Mouse (Mus musculus) forebrain, embryonic 10.5 days (tissue): ENCODE data around the gene Marveld3. TPM values are rescaled to one million over a fixed set of nuclear protein-coding genes. Genes with fewer than 3 reads are reported as not detected.

ENCODE experiments used
- DNase-seq: peaks from one replicate; pipeline ENCODE4 v3.0.0-alpha.2; 2017; ENCODE audit warnings: low spot score; ENCODE audit errors: extremely low spot score
- H3K27ac ChIP-seq: fragments of 300-500 bp; sonication (generic); 2 replicates; pipeline ENCODE4 v1.5.1; 2016; ENCODE audit warnings: mild to moderate bottlenecking
- H3K27me3 ChIP-seq: fragments of 300-500 bp; sonication (generic); 2 replicates; pipeline ENCODE4 v1.6.1; 2016; ENCODE audit warnings: mild to moderate bottlenecking; ENCODE audit not compliant: poor library complexity, severe bottlenecking
- H3K36me3 ChIP-seq: fragments of 300-500 bp; sonication (generic); replicated peaks from 2 replicates; pipeline ENCODE4 v1.6.1; 2016; ENCODE audit warnings: mild to moderate bottlenecking, moderate library complexity
- H3K4me1 ChIP-seq: fragments of 300-500 bp; sonication (generic); 2 replicates; pipeline ENCODE4 v1.6.1; 2016
- H3K4me3 ChIP-seq: fragments of 300-500 bp; sonication (generic); 2 replicates; pipeline ENCODE4 v1.5.1; 2016; ENCODE audit warnings: mild to moderate bottlenecking, moderate library complexity
- H3K9me3 ChIP-seq: fragments of 300-500 bp; sonication (generic); 2 replicates; pipeline ENCODE4 v1.6.1; 2016; ENCODE audit warnings: mild to moderate bottlenecking, moderate library complexity
- WGBS: fragments of 180-500 bp; shearing (Covaris S2); methylation state at CpG from one replicate; pipeline ENCODE4 v1.1.7; 2016; 5-methylcytosine and 5-hydroxymethylcytosine counted together
- polyA plus RNA-seq: library from polyadenylated mRNA; unstranded; fragments of >200 nt; fragmentation: Nextera tagmentation; extraction: Ambion mirVana; gene quantifications from 2 replicates; pipeline ENCODE4 v1.2.1, GENCODE M21; 2016

Marveld3 gene
- polyA plus RNA-seq, 1 experiment from 2014 or later, result 0.99 TPM

DNA sequence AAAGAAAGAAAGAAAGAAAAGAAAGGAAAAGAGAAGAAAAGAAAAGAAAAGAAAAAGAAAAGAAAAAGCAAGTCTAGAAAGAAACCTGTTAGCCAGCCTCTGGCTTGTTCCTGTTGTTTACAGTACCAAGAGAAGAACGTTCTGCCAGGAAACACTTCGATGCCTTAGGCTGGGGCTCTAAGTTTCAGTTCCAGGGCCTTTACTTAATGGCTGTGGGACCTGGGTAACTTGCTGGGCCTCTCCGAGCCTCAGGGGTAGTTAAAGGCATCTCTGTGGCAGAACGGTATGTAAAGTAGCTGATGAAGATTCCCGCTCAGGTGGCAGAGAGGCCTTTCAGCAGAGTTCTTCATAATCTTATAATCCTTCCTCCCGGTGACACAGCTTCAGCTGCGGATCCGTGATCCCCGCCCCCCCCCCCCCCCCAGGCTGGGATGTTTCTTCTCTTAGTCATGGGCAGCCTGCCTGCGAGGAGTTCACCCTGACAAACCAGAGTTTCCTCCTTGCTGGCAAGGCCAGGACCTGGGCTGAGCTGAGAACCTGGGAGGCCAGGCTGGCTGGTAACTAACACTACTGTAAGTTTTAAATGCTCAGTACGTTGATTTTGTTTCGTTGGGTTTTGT, 3.9 kb downstream of the Marveld3 start:
- WGBS, result 29% methylated on average over 12 of the region's 12 CpGs
- H3K36me3 ChIP-seq, result no peaks in the 10 kb centered on the region
- peaks cover 44% of the 10 kb centered on the region for H3K4me1 ChIP-seq
- no peaks in the 10 kb centered on the region for H3K9me3 ChIP-seq
- H3K27me3 ChIP-seq, result peaks cover 58% of the 10 kb centered on the region
- H3K4me3 ChIP-seq, result no peak overlapping the region
- peak overlapping the region; percentile 56 for H3K27ac ChIP-seq
- DNase-seq, result no peak

GRCm38 (mm10) chr8:109957167-109958028, 4.6 kb downstream of the Marveld3 start:
- peak; percentile 47 for DNase-seq
- 3% methylated on average over 16 of the region's 16 CpGs for WGBS
- Histone ChIP-seq H3K4me3 (peak overlapping the region; percentile 31), H3K27ac (peak overlapping the region; percentile 76), H3K4me1 (peaks cover 44% of the 10 kb centered on the region), H3K9me3 (no peaks in the 10 kb centered on the region), H3K36me3 (no peaks in the 10 kb centered on the region), H3K27me3 (peaks cover 51% of the 10 kb centered on the region)

GRCm38 (mm10) chr8:109954486-109954948, 7.5 kb downstream of the Marveld3 start:
- WGBS, result 55% methylated on average over 13 of the region's 13 CpGs
- peaks cover 40% of the 10 kb centered on the region for H3K4me1 ChIP-seq
- peak; percentile 47 for DNase-seq
- no peaks in the 10 kb centered on the region for H3K36me3 ChIP-seq
- H3K4me3 ChIP-seq, result no peak overlapping the region
- H3K9me3 ChIP-seq, result no peaks in the 10 kb centered on the region
- H3K27ac ChIP-seq, result no peak overlapping the region
- peaks cover 44% of the 10 kb centered on the region for H3K27me3 ChIP-seq

GRCm38 (mm10) chr8:109952171-109952570, 9.8 kb downstream of the Marveld3 start:
- Histone ChIP-seq H3K9me3 (no peaks in the 10 kb centered on the region), H3K27ac (no peak overlapping the region), H3K4me1 (peaks cover 38% of the 10 kb centered on the region), H3K36me3 (no peaks in the 10 kb centered on the region), H3K4me3 (no peak overlapping the region), H3K27me3 (peaks cover 51% of the 10 kb centered on the region)
- 86% methylated on average over 7 of the region's 7 CpGs for WGBS
- no peak for DNase-seq

GRCm38 (mm10) chr8:109948285-109948564, 13.8 kb downstream of the Marveld3 start:
- Histone ChIP-seq H3K36me3 (peaks cover 8% of the 10 kb centered on the region), H3K4me3 (peak overlapping the region; percentile 55), H3K9me3 (no peaks in the 10 kb centered on the region), H3K27me3 (peaks cover 45% of the 10 kb centered on the region), H3K27ac (peak overlapping the region; percentile 72), H3K4me1 (peaks cover 29% of the 10 kb centered on the region)
- WGBS, result 2% methylated on average over 19 of the region's 19 CpGs
- DNase-seq, result no peak

DNA sequence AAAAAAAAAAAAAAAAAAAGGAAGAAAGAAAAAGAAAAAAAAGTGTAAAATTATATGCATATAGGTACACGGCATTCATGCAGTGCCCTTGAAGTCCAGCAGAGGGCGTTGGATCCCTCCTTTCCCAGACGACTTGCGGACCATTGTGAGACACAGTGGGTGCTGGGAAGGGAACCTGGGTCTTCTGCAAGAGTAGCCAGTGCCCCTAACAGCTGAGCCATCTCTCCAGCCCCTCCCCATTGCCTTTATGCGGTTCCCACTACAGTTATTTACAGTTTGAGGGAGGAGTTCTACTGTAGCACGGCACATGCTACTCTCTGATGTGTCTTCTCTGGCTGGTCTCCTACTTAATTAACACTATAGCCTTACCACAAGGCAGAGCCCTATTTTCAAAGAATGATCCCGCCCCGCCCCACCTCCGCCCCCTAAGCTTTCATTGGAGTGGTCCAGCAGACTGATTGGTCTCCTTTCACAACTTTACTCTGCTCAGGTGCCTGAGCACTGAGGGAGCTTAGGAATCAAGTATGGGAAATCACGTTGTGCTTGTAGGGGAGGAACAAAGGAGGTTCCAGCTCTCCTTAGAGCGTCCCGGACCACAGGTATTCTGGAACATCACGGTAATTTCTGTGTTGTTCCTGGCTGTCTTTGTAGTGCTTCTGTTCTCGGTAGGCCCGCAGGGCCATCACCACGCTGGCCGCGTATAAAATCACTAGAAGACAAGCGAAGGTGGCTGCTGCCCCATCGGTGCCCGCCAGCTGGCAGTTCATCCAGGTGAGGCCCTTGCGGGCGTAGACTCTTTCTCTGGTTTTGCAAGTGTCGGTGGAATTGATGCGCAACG, 14.3 kb downstream of the Marveld3 start:
- H3K27ac ChIP-seq, result peak overlapping the region; percentile 72
- no peaks in the 10 kb centered on the region for H3K9me3 ChIP-seq
- H3K4me3 ChIP-seq, result peak overlapping the region; percentile 55
- H3K27me3 ChIP-seq, result peaks cover 44% of the 10 kb centered on the region
- H3K36me3 ChIP-seq, result peaks cover 13% of the 10 kb centered on the region
- peak; percentile 54 for DNase-seq
- peaks cover 29% of the 10 kb centered on the region for H3K4me1 ChIP-seq
- 1% methylated on average over 26 of the region's 26 CpGs for WGBS

DNA sequence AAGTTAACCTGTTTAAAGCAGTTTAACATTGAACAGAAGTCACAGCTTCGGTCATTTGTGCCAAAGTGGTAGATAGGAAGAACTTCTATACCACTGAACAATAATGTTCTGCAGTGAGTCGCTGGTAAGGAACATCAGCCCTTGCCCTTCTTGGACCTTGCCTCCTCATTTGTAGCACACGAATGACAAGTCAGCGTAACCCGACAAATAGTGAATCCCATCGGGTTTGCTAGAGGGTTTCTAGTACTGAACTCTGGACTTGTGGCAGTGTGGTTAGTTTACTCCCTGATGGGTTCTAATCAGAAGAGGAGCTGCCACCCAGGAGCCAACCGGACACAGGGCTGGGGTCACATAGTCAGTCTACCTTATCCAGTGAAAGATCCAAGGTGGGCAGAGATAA, 15.7 kb downstream of the Marveld3 start:
- no peak overlapping the region for H3K27ac ChIP-seq
- no peak overlapping the region for H3K4me3 ChIP-seq
- no peak for DNase-seq
- H3K36me3 ChIP-seq, result peaks cover 18% of the 10 kb centered on the region
- 90% methylated on average over 7 of the region's 7 CpGs for WGBS
- H3K4me1 ChIP-seq, result peaks cover 24% of the 10 kb centered on the region
- H3K27me3 ChIP-seq, result peaks cover 37% of the 10 kb centered on the region
- H3K9me3 ChIP-seq, result no peaks in the 10 kb centered on the region

- H3K27ac ChIP-seq, result no peak overlapping the region
- DNase-seq, result no peak
- peaks cover 24% of the 10 kb centered on the region for H3K36me3 ChIP-seq
- no peaks in the 10 kb centered on the region for H3K9me3 ChIP-seq
- no peak overlapping the region for H3K4me3 ChIP-seq
- WGBS, result 90% methylated on average over 7 of the region's 7 CpGs
- H3K27me3 ChIP-seq, result peaks cover 31% of the 10 kb centered on the region
- peaks cover 22% of the 10 kb centered on the region for H3K4me1 ChIP-seq
Measured at GRCm38 (mm10) chr8:109945694-109946093, 16.3 kb downstream of the Marveld3 start.

DNA sequence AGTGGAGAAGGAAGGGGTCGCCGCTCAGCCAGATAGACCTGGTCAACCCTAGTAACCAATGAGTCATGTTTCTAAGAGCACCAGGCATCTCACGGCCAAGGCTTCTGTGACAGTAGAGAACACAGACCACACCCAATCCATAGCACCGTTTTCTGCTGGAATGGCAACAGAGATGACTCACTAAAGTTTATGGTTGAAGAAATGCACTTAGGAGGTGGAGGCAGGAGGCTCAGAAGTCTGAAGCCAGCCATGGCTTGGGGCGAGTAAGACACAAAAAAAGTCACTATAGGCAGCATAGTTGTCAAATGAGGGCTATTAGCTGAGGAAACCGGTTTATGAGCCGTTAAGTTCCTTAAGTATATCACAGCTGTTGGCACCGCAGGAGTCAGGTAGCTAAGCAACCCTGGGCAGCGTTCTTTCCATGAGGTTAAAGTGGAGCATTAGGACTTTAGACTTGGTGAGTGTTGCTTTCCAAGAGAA, 16.8 kb downstream of the Marveld3 start:
- Histone ChIP-seq H3K27ac (no peak overlapping the region), H3K36me3 (peaks cover 29% of the 10 kb centered on the region), H3K27me3 (peaks cover 29% of the 10 kb centered on the region), H3K9me3 (no peaks in the 10 kb centered on the region), H3K4me1 (peaks cover 22% of the 10 kb centered on the region), H3K4me3 (no peak overlapping the region)
- no peak for DNase-seq
- WGBS, result 65% methylated on average over 9 of the region's 9 CpGs

DNA sequence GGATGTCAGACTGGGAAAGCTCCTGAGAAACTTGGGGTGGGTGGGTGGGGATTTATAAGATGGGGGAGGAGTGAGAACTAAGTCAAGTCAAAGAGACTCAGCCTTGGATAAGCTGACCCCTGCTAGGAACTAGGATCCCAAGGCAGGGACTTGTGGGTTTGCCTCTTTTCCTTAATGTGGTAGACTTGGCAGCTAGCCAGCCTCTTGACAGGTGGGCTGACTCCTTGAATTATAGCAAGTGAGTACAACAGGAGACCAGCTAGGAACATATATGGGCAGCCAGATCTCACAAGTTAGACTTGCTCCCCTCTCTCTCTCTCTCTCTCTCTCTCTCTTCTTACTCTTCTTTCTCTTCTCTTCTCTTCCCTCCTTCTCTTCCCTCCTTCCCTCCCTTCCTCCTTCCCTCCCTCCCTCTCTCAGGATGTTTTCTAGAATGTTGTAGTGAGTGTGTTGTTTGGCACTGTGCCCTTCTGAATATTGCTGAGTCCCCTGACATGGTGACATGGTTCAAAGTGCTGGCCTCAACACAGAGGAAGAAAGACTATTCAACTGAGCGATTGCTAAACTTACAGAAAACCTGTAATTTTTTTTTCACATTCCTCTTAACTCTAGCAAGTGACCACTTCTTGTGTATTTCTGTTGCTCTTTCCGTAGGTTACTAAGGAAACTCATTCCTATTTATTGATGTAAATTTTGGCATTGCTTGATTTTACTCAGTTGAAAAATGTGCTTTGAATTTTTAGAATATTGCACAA, 20.2 kb downstream of the Marveld3 start:
- peaks cover 62% of the 10 kb centered on the region for H3K36me3 ChIP-seq
- peaks cover 6% of the 10 kb centered on the region for H3K4me1 ChIP-seq
- no peak overlapping the region for H3K27ac ChIP-seq
- no peaks in the 10 kb centered on the region for H3K27me3 ChIP-seq
- H3K4me3 ChIP-seq, result no peak overlapping the region
- H3K9me3 ChIP-seq, result no peaks in the 10 kb centered on the region
- DNase-seq, result no peak
- 93% methylated on average over 2 of the region's 2 CpGs for WGBS

DNA sequence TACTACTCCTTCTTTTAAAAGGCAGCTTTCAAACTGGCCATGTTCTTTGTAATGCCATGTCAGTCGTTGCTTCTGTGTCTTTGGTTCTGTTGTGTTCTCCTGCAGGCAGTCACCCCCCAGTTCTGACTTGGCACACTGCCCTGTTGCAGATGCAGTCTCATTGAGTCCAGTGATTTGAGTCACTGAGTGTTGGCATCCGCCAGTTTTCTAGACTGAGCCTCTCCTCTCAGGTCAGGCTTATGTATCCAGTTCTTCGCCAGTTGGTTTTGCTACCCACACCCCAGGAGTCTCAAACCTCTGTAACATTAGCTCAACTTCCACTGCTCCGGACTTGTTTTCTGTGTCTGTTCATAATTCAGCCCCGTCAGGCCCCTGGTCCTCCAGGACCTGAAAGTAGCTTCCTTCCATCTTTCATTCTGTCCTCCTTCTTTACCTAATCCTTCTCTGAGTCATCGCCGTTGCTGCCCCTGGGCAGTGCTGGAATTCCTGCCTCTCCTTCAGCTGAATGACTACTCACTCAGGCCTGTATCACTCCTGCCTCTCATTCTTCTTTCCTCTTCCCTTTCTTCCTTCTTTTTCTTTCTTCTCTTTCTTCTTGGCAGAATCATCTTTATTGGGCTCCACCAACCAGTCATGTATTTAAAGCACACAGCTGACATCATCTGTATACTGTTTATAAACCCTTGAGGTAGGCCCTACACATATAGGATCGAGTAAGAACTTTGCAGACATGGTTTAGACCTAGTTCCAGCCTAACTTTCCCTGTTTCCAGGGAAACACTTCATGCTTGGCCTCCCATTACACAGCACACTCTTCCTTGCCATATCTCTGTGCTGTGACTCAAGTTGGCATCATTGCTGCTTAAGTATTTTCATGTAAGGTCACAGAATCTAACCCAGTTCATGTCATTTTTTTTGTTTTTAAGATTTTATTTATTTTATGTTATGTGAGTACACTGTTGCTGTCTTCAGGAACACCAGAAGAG, 41.3 kb downstream of the Marveld3 start:
- WGBS, result 92% methylated on average over 8 of the region's 8 CpGs
- Histone ChIP-seq H3K27me3 (no peaks in the 10 kb centered on the region), H3K4me1 (no peaks in the 10 kb centered on the region), H3K9me3 (no peaks in the 10 kb centered on the region), H3K36me3 (peaks cover 80% of the 10 kb centered on the region), H3K27ac (no peak overlapping the region), H3K4me3 (no peak overlapping the region)
- no peak for DNase-seq
